Mouse (Mus musculus) midbrain, embryonic 13.5 days (tissue): ENCODE measurements around the gene Nucks1. TPM values are rescaled to one million over a fixed set of nuclear protein-coding genes. Genes with fewer than 3 reads are reported as not detected.

ENCODE experiments used
- ATAC-seq: fragments of 200-750 bp; cut with Nextera tagmentation; 2 replicates; pipeline ENCODE4 v1.8.0; 2017; ENCODE audit warnings: mild to moderate bottlenecking, moderate TSS enrichment, moderate library complexity
- H3K27ac ChIP-seq: fragments of 300-500 bp; sonication (generic); 2 replicates; pipeline ENCODE4 v1.5.1; 2015; ENCODE audit warnings: inconsistent platforms, mild to moderate bottlenecking, moderate library complexity
- H3K27me3 ChIP-seq: fragments of 300-500 bp; sonication (generic); 2 replicates; pipeline ENCODE4 v1.6.1; 2015; ENCODE audit warnings: mild to moderate bottlenecking, inconsistent platforms
- H3K36me3 ChIP-seq: fragments of 300-500 bp; sonication (generic); 2 replicates; pipeline ENCODE4 v1.6.1; 2015; ENCODE audit warnings: mild to moderate bottlenecking, inconsistent platforms
- H3K4me1 ChIP-seq: fragments of 300-500 bp; sonication (generic); replicated peaks from 2 replicates; pipeline ENCODE4 v1.6.1; 2015; ENCODE audit warnings: inconsistent platforms
- H3K4me2 ChIP-seq: fragments of 300-500 bp; sonication (generic); replicated peaks from 2 replicates; pipeline ENCODE4 v1.6.1; 2015; ENCODE audit warnings: moderate library complexity, mild to moderate bottlenecking, inconsistent platforms
- H3K4me3 ChIP-seq: fragments of 300-500 bp; sonication (generic); replicated peaks from 2 replicates; pipeline ENCODE4 v1.5.1; 2015; ENCODE audit warnings: mild to moderate bottlenecking, inconsistent platforms
- H3K9ac ChIP-seq: fragments of 300-500 bp; sonication (generic); replicated peaks from 2 replicates; pipeline ENCODE4 v1.6.1; 2015; ENCODE audit warnings: mild to moderate bottlenecking, inconsistent platforms
- H3K9me3 ChIP-seq: fragments of 300-500 bp; sonication (generic); 2 replicates; pipeline ENCODE4 v1.6.1; 2016; ENCODE audit warnings: mild to moderate bottlenecking, inconsistent platforms
- WGBS: fragments of 180-500 bp; shearing (Covaris S2); methylation state at CpG from one replicate; pipeline ENCODE4 v1.1.7; 2015; 5-methylcytosine and 5-hydroxymethylcytosine counted together
- polyA plus RNA-seq: library from polyadenylated mRNA; unstranded; fragments of >200 nt; fragmentation: Nextera tagmentation; extraction: Ambion mirVana; gene quantifications from 2 replicates; pipeline ENCODE4 v1.2.1, GENCODE M21; 2015

Nucks1 gene
- polyA plus RNA-seq, 1 experiment from 2014 or later: 60.4 TPM

DNA sequence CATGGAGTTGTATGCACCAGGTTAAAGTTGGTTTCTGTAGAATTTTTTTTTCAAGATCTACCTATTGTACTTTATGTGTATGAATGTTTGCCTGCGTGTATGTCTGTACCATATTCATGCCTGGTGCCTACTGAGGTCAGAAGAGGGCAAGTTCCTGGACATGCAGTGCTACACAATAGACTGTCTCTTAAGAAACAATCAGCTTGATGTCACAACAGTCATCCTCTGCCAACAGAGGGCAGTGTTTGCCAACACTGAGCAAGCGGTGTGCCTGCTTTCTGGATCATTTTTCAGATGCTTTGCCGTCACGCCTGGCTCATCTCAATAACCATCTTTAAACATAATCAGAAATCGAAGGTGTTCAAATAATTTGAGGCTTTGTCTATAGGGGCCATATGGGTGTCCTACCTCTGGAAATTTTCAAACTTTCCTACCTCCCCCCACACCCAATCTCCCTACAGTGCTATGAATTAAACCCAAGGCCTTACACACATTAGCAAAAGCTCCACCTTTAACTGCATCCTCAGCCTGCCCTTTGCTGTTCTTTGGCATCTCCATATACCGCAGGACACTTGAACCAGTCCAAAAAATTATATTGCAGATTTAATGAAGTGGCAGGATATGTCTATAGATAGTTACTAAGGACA is 27.4 kb downstream of the Nucks1 start:
- Histone ChIP-seq H3K9me3 (no peaks in the 10 kb centered on the region), H3K4me1 (no peaks in the 10 kb centered on the region), H3K36me3 (peaks cover 15% of the 10 kb centered on the region), H3K27me3 (no peaks in the 10 kb centered on the region), H3K4me2 (no peak overlapping the region), H3K27ac (no peak overlapping the region), H3K4me3 (no peak overlapping the region), H3K9ac (no peak overlapping the region)
- WGBS: 48% methylated on average over 6 of the region's 6 CpGs
- ATAC-seq: peak; percentile 65; the same call in 1 of the 2 replicates

DNA sequence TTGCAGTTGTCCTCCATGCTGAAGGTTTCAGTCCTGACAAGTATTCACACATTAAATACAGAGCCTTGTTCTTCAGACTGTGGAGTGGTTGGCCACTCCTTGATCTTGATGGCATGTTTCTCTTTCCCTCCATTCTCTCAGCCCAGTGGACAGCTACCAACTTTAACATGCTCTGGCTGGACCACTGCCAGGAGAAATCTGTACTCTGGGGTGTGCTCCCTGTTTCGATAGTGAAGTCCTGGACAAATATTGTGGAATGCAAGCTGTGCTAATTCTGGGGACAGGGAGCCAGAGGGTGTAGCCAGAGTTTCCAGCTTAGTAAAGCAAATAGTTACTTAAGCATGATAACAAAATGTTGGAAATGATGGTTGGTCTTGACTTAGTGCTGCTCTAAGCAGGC is 28.5 kb downstream of the Nucks1 start:
- H3K9me3 ChIP-seq: no peaks in the 10 kb centered on the region
- no peak overlapping the region for H3K4me3 ChIP-seq
- no peak for ATAC-seq
- no peaks in the 10 kb centered on the region for H3K4me1 ChIP-seq
- no peak overlapping the region for H3K4me2 ChIP-seq
- no peaks in the 10 kb centered on the region for H3K27me3 ChIP-seq
- H3K27ac ChIP-seq: no peak overlapping the region
- 95% methylated on average over 1 of the region's 1 CpGs for WGBS
- no peak overlapping the region for H3K9ac ChIP-seq
- H3K36me3 ChIP-seq: peaks cover 10% of the 10 kb centered on the region

DNA sequence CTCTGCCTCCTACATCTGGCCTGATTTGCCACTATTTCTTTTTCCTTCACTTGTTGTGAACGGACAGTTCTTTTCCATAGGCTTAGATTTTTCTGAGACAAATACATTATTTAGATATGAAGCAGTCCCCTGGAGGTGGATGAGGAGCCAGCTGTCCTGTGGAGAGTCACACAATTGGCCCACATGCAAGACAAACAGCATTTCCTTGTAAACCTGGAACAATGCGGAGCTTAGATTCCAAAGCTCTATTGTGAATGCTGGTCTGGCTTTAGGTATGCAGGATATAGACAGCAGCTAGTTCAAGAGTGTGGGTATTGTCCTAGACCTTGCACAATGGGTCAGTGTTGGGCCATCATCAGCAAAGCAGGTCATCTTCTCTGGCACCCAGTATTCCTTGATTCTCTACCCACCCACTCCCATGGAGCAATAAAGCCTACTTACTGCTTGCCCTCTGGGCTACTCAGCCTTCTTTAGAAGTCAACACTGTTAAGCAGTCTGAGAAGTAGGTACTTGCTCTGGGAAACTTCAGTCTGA is 30.4 kb downstream of the Nucks1 start:
- no peaks in the 10 kb centered on the region for H3K27me3 ChIP-seq
- H3K9me3 ChIP-seq: no peaks in the 10 kb centered on the region
- no peak overlapping the region for H3K4me2 ChIP-seq
- H3K9ac ChIP-seq: no peak overlapping the region
- no peaks in the 10 kb centered on the region for H3K4me1 ChIP-seq
- 26% methylated on average over 2 of the region's 2 CpGs for WGBS
- H3K4me3 ChIP-seq: no peak overlapping the region
- H3K36me3 ChIP-seq: peaks cover 3% of the 10 kb centered on the region
- ATAC-seq: no peak
- no peak overlapping the region for H3K27ac ChIP-seq

DNA sequence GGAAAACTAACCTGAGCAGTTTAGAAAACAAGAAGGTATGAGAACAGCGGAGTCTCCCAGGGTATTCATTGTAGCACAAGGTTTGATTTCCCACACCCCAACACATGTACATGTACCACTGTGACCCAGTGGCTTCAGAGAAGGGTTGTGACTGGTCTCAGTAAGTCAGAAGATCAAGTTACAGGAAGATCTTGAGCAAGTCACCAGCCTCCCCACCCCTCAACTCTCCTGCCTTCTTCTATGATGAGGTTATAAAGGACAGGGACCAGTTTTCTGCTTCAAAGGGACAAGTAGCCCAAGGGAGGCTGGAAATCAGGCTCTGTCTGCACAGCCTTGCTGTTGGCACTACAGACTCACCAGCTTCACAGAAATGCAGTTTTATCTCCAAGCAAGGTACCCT is 31.2 kb downstream of the Nucks1 start:
- H3K27ac ChIP-seq: no peak overlapping the region
- H3K9ac ChIP-seq: no peak overlapping the region
- no peaks in the 10 kb centered on the region for H3K4me1 ChIP-seq
- H3K9me3 ChIP-seq: no peaks in the 10 kb centered on the region
- WGBS: 97% methylated on average over 1 of the region's 1 CpGs
- H3K4me2 ChIP-seq: no peak overlapping the region
- ATAC-seq: no peak
- no peak overlapping the region for H3K4me3 ChIP-seq
- peaks cover 3% of the 10 kb centered on the region; the same call in 1 of the 2 replicates for H3K36me3 ChIP-seq
- H3K27me3 ChIP-seq: no peaks in the 10 kb centered on the region

DNA sequence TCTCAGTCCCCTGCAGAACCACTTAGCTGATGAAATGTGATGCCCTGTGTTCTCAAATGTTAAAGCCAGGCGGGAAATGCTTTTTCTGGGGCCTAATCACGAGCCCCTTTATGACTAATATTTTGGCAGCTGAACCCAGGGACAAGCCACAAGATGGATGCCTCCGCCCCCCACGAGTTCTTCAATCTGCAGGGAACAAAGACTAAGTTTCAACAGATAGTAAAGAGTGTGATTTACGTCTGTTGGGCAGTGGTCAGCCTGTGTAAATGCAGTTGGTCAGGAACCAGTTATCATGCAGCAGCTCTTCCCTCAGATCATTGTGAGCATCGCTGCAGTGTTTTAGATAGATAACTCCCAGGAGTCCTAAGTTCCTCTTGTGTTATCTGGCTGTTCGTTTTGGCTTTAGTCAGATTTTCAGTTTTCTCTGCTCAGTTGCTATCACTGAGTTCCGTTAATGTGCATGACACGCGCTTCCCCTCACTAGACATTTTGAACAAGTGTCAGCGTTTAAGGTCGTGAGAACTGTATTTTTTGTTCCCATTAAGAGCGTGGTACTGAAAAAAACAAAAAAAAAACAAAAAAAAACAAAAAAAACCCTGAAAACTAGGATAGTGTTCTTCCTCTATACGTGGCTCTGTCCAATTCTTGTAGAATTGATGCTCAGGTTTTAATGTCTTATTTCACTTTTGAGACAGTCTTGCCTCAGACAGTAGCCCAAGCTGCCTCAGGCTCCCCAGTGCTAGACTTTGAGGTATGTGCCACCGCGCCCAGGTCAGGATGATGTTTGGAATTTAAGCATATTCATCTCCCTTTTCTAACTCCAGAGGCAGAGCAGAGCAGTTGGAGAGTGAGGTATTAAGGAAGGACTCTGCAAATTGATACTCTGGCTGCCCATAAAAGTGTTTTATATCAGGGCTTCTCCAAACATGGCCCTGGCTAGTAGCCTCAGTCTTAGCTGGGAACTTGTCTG is 32.6 kb downstream of the Nucks1 start:
- H3K36me3 ChIP-seq: peaks cover 3% of the 10 kb centered on the region; the same call in 1 of the 2 replicates
- WGBS: 81% methylated on average over 16 of the region's 16 CpGs
- H3K9ac ChIP-seq: no peak overlapping the region
- ATAC-seq: no peak
- H3K4me3 ChIP-seq: no peak overlapping the region
- H3K27ac ChIP-seq: no peak overlapping the region; the same call in 1 of the 2 replicates
- H3K4me1 ChIP-seq: peaks cover 6% of the 10 kb centered on the region
- H3K9me3 ChIP-seq: no peaks in the 10 kb centered on the region
- no peaks in the 10 kb centered on the region for H3K27me3 ChIP-seq
- no peak overlapping the region for H3K4me2 ChIP-seq

DNA sequence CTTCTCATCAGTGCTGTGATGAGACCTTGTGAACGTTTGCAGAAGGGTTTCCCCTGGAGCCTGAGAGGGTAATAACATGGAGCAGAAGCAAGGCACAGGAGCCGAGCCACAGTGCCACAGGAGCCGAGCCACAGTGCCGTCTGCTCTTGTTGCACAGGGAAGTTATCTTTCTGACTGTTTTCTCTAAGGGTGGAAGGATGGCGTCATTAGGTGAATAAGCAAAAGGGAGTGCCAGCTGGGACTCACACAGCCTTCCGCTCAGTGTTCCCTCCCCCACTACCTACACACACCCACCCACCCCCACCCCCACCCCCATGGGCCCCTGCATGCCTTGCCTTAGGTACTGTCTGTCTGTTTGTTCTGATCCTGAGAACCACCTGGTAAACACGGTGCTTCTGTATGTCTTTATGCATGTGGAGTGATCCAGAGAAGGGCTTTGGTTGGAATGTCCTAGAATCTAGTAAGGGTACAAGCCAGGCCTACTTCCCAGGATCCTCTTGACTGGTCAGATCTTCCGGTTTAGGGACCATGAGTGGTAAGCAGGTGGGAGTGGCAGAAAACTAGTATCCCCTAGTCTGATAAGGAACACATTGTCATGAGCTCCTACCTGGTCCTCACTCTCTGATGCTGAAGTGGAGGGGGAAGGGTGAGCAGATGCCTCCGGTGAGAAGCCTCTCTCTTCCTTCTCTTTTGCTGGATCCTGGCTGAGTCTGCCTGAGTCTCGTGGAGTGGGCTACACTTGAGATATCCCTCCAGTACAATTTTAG is 35.5 kb downstream of the Nucks1 start:
- Histone ChIP-seq H3K4me3 (no peak overlapping the region), H3K27ac (no peak overlapping the region), H3K4me2 (no peak overlapping the region), H3K27me3 (no peaks in the 10 kb centered on the region), H3K9ac (no peak overlapping the region), H3K4me1 (peaks cover 10% of the 10 kb centered on the region), H3K36me3 (no peaks in the 10 kb centered on the region), H3K9me3 (no peaks in the 10 kb centered on the region)
- ATAC-seq: no peak
- 76% methylated on average over 10 of the region's 10 CpGs for WGBS

DNA sequence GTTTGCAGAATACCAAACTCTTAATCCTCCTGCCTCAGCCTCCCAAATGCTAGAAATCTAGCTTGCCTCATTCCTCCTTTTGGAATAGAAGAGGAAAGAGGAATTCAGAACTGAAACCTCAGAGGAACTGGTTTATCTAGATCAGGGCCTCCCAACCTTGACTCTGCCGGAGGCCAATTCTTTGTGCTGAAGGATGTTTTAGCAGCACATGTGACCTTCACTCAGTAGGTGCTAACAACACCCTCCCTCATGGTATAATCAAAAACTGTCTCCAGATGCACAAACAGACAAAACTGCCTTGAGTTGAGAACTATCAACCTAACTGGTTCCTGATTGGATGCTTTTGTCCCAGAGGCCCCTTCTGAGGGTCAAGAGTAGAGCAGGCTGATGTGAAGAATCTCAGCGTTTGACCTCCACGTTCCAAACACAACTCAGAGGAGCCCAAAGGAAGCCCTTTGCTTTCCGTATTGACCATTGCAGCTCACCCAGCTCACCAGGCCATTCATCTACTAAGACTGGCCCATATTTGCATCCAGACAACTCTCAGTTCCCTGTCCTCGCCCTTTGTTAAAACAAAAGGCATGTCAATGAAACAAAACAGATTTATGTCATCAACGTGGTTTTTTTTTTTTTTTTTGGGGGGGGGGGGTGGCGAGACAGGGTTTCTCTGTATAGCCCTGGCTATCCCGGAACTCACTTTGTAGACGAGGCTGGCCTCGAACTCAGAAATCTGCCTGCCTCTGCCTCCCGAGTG is 36.3 kb downstream of the Nucks1 start:
- Histone ChIP-seq H3K27ac (no peak overlapping the region), H3K9ac (no peak overlapping the region), H3K4me2 (no peak overlapping the region), H3K9me3 (no peaks in the 10 kb centered on the region), H3K4me1 (peaks cover 10% of the 10 kb centered on the region), H3K27me3 (no peaks in the 10 kb centered on the region), H3K4me3 (no peak overlapping the region), H3K36me3 (no peaks in the 10 kb centered on the region)
- 88% methylated on average over 11 of the region's 11 CpGs for WGBS
- no peak for ATAC-seq

DNA sequence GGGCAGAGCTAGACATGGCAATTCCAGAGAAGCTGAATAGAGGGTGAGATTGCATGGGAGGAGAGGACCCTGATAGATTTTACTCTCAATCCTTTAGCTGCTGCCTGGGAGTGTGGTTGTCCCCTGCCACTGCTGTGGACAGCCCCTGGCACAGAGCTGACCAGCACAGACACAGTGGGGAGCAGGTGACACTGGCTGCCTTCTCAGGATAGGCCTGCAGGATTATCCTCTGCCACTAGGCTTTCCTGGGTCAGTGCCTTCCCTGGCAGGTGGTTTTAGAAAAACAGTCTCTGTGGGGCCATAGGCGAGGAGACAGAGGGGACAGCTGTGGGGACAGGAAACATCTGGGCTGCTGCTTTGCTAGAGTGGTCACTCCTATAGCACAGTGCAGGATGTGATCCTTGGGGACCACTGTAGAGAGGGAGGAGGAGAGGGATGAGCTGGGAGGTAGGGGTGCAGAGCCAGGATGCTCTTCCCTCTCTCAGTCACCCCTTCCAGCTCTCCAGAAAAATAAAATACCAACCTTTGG is 37.7 kb downstream of the Nucks1 start:
- no peaks in the 10 kb centered on the region for H3K36me3 ChIP-seq
- no peak overlapping the region for H3K9ac ChIP-seq
- H3K27me3 ChIP-seq: no peaks in the 10 kb centered on the region
- 58% methylated on average over 1 of the region's 1 CpGs for WGBS
- H3K4me2 ChIP-seq: no peak overlapping the region
- ATAC-seq: no peak
- no peaks in the 10 kb centered on the region for H3K9me3 ChIP-seq
- H3K4me1 ChIP-seq: peaks cover 10% of the 10 kb centered on the region
- H3K27ac ChIP-seq: no peak overlapping the region
- no peak overlapping the region for H3K4me3 ChIP-seq

DNA sequence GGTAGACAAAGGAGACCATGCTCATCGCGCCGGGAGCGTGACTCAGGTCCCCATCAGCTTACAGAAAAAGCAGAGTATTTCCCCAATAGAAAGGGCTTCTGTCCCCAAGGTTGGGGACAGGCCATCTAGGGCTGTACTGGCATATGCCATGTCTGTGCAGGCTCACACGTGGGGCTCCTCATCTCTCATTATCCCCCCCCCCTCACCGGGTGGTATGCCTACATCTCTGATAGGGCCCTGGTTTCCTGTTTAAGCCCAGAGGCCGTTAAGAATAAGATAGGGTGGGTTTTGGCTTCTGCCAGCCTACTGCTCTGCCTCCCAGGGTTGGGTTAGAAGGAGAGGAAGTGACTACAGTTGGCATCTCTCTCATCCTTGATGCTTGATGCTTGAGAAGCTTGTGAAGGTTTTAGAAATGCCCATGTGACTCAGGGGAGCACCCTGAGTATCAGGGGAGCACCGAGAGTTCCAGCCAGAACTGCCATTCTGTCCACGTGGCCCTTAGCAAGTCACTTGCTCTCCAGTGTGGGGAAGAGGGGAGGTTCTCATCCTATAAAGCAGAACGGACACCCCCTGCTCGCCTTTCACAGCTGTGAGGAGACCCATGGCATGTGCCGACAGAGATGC is 44.0 kb downstream of the Nucks1 start:
- Histone ChIP-seq H3K27me3 (0 out of 2 replicates have a peak, but pooled peaks cover 8% of the 10 kb centered on the region), H3K36me3 (no peaks in the 10 kb centered on the region), H3K9ac (no peak overlapping the region), H3K27ac (no peak overlapping the region), H3K9me3 (no peaks in the 10 kb centered on the region), H3K4me1 (no peaks in the 10 kb centered on the region), H3K4me2 (no peak overlapping the region), H3K4me3 (no peak overlapping the region)
- WGBS: 84% methylated on average over 12 of the region's 12 CpGs
- ATAC-seq: no peak

DNA sequence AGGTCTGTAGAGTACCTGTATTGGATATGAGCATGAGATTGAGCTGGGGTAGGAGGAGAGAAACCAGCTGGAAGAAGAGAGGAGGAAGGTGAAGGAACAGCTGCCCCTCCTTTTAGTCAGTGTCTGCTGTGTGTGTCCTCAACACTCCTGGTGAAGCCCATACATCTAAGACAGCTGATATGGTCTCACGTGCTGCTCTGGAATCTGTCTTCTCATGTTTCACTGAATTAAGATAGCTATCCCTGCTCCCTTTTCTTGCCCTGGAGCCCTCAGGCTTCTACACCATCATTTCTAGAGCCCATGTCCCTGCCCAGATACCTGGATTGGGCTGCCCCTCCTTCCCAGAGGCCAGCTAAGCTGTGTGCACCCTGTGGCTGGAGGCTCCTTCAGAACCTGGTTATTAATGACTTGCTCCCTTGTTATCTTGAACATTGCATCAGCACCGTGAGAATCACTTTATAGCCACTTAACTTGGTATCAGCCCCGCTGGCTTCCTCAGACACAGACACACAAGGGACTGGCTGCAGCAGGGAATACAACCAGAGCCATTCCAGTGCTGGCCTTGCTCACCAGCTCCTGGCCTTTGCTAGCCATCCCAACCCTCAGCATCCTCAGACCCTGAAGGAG is 44.9 kb downstream of the Nucks1 start:
- no peak for ATAC-seq
- Histone ChIP-seq H3K27ac (no peak overlapping the region), H3K4me3 (no peak overlapping the region), H3K27me3 (0 out of 2 replicates have a peak, but pooled peaks cover 14% of the 10 kb centered on the region), H3K4me2 (no peak overlapping the region), H3K36me3 (no peaks in the 10 kb centered on the region), H3K9me3 (no peaks in the 10 kb centered on the region), H3K9ac (no peak overlapping the region), H3K4me1 (no peaks in the 10 kb centered on the region)
- 59% methylated on average over 3 of the region's 3 CpGs for WGBS
